Mouse (Mus musculus): Measurements from ENCODE around the gene Btn1a1. TPM values are rescaled to one million over a fixed set of nuclear protein-coding genes. Genes with fewer than 3 reads are reported as not detected.

The Btn1a1 gene
- polyA plus RNA-seq, 1 experiment from 2014 or later = not detected

DNA sequence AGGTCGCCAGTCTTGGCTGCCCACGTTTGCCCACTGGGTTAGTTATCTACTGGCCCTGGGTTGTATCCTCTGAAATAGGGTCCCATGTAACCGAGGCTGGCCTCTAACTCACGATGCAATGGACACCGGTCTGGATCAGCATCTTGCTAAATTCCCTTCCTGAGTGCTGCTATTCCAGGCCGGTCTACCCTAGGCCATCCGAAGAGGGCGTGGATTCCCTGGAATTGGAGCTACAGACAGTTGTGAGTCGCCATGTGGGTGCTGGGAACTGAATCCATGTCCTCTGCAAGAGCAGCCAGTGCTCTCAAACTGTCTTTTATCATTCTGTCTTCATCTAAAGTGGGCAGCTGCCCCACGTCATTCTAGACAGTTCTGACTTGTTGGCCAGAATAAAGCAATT, 25.8 kb downstream of the Btn1a1 start:
- ATAC-seq (ENCODE audit: insufficient read depth, low FRiP score, low TSS enrichment) (no peak), DNase-seq (ENCODE audit: low spot score) (no peak)
- no peak overlapping the region for H3K9ac ChIP-seq (ENCODE audit: low read length)
- no peaks in the 10 kb centered on the region for H3K4me1 ChIP-seq (ENCODE audit: control insufficient read depth, insufficient read depth, low read length)
- H3K27ac ChIP-seq (ENCODE audit: low read depth, low read length) = no peak overlapping the region
- H3K9me3 ChIP-seq (ENCODE audit: control insufficient read depth, low read length) = no peaks in the 10 kb centered on the region
- no peaks in the 10 kb centered on the region for H3K36me3 ChIP-seq (ENCODE audit: control insufficient read depth, insufficient read depth, low read length)
- WGBS = 65% methylated on average over 10 of the region's 10 CpGs
- H3K27me3 ChIP-seq (ENCODE audit: control insufficient read depth, insufficient read depth, low read length) = no peaks in the 10 kb centered on the region
- H3K4me2 ChIP-seq (ENCODE audit: low read depth) = no peak overlapping the region
- H3K4me3 ChIP-seq (ENCODE audit: low read depth, low read length) = no peak overlapping the region

DNA sequence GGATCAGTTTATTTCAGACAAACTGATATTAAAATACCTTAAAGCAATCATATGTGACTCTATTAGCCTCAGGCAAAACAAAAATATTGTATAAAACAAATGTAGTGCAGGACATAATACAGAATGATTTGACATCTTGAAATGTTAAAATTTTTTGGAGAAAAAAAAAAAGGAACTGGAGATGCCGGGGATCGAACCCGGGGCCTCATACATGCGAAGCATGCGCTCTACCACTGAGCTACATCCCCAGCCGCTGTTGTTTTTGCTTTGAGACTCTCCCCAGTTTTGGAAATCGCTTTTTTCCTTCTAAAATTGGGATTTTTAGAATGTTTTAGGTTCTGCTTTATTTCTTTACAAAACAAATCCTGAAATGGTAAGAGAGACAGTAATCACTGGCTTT, 27.2 kb downstream of the Btn1a1 start:
- Histone ChIP-seq H3K36me3 (ENCODE audit: control insufficient read depth, insufficient read depth, low read length) (no peaks in the 10 kb centered on the region), H3K9me3 (ENCODE audit: control insufficient read depth, low read length) (no peaks in the 10 kb centered on the region), H3K4me2 (ENCODE audit: low read depth) (peak overlapping the region; percentile 55), H3K4me3 (ENCODE audit: low read depth, low read length) (peak overlapping the region; percentile 42), H3K9ac (ENCODE audit: low read length) (no peak overlapping the region), H3K4me1 (ENCODE audit: control insufficient read depth, insufficient read depth, low read length) (0 out of 2 replicates have a peak, but pooled peaks cover 5% of the 10 kb centered on the region), H3K27ac (ENCODE audit: low read depth, low read length) (no peak overlapping the region), H3K27me3 (ENCODE audit: control insufficient read depth, insufficient read depth, low read length) (no peaks in the 10 kb centered on the region)
- no peak for DNase-seq (ENCODE audit: low spot score)
- ATAC-seq (ENCODE audit: insufficient read depth, low FRiP score, low TSS enrichment) = no peak
- WGBS = under 1% methylated on average over 7 of the region's 7 CpGs

DNA sequence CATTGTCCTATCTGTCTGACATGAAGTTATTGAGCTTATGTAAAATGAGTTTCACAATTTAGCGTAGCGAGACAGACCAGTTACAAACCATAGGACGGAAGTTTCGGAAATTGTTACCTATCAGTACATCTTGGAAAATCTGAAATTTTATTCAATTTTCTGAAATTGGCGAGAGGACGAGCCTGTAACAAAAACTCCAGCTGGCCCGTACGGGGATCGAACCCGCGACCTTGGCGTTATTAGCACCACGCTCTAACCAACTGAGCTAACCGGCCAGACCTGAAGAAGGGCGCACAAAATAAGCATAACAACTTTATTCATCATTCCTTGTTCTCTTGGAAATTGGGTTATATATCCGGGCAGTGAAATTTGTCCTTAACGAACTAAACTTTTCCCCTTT, 27.8 kb downstream of the Btn1a1 start:
- Histone ChIP-seq H3K9me3 (ENCODE audit: control insufficient read depth, low read length) (no peaks in the 10 kb centered on the region), H3K36me3 (ENCODE audit: control insufficient read depth, insufficient read depth, low read length) (no peaks in the 10 kb centered on the region), H3K4me2 (ENCODE audit: low read depth) (peak overlapping the region; percentile 55), H3K9ac (ENCODE audit: low read length) (no peak overlapping the region), H3K27me3 (ENCODE audit: control insufficient read depth, insufficient read depth, low read length) (no peaks in the 10 kb centered on the region), H3K4me3 (ENCODE audit: low read depth, low read length) (peak overlapping the region; percentile 42), H3K27ac (ENCODE audit: low read depth, low read length) (no peak overlapping the region), H3K4me1 (ENCODE audit: control insufficient read depth, insufficient read depth, low read length) (0 out of 2 replicates have a peak, but pooled peaks cover 5% of the 10 kb centered on the region)
- ATAC-seq (ENCODE audit: insufficient read depth, low FRiP score, low TSS enrichment) (peak; percentile 85), DNase-seq (ENCODE audit: low spot score) (peak; percentile 85)
- under 1% methylated on average over 17 of the region's 17 CpGs for WGBS

DNA sequence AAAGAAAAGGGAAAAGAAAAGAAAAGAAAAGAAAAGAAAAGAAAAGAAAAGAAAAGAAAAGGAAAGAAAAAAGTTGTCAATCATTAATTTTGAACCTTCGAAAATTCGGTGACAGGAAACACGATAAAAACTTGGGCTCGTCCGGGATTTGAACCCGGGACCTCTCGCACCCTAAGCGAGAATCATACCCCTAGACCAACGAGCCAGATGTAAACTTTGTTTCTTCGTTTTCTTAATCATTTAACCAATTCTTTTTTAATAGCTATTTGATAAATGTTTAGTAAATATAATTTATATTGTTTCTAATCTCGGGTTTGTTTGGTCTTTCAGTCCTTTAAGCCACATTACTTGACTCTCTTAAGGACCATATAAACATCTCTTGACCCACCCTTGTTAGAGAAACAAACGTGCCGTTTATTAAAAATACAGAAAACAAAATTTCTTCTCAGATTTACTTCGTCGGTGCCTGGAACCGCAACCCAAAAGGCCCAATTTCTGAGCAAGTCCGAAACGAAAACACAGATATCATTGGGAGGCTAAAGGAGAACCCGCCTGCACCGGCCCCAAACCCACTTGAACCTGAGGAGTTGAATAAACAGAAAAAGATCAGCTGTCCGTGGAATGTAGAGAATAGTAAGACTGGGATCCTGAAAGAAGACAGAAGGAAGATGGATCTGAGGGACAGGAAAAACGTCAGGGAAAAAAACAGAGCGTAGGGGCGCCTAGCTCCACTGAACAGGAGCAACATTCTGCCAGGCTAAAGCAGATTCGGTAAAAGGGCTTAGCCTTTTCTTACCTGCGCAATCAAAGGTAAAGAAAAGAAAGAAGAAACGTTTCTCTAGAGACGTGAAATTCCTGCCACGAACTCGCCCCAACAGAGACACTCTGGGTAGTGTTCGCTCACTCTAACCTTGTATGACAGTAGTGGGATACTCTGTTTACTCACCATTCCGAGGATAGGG, 28.6 kb downstream of the Btn1a1 start:
- H3K4me1 ChIP-seq (ENCODE audit: control insufficient read depth, insufficient read depth, low read length) = 0 out of 2 replicates have a peak, but pooled peaks cover 5% of the 10 kb centered on the region
- WGBS = under 1% methylated on average over 32 of the region's 32 CpGs
- H3K36me3 ChIP-seq (ENCODE audit: control insufficient read depth, insufficient read depth, low read length) = no peaks in the 10 kb centered on the region
- peak overlapping the region; percentile 41 for H3K9ac ChIP-seq (ENCODE audit: low read length)
- H3K4me3 ChIP-seq (ENCODE audit: low read depth, low read length) = peak overlapping the region; percentile 42
- peak overlapping the region; percentile 55 for H3K4me2 ChIP-seq (ENCODE audit: low read depth)
- H3K27ac ChIP-seq (ENCODE audit: low read depth, low read length) = no peak overlapping the region
- H3K9me3 ChIP-seq (ENCODE audit: control insufficient read depth, low read length) = no peaks in the 10 kb centered on the region
- ATAC-seq (ENCODE audit: insufficient read depth, low FRiP score, low TSS enrichment) (peak; percentile 48; the same call in 1 of the 2 replicates), DNase-seq (ENCODE audit: low spot score) (peak; percentile 70)
- no peaks in the 10 kb centered on the region for H3K27me3 ChIP-seq (ENCODE audit: control insufficient read depth, insufficient read depth, low read length)

DNA sequence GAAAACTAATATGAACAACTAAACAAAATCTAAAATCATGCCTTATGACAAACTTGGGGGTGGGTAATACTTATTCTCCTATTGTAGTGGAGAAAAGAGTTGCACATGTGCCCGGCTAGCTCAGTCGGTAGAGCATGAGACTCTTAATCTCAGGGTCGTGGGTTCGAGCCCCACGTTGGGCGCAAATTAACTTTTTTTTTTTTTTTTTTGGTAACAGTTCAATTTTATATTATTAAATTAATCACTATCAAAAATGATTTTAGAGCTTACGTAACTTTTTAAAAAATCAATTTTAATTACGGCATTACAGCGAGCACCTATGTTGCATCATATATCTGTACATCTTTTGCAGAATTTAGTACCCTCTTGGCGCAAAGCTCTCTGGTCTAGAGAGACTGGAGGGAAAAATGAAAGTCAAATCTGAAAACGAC, 29.5 kb downstream of the Btn1a1 start:
- Histone ChIP-seq H3K4me3 (ENCODE audit: low read depth, low read length) (peak overlapping the region; percentile 39), H3K9me3 (ENCODE audit: control insufficient read depth, low read length) (no peaks in the 10 kb centered on the region), H3K36me3 (ENCODE audit: control insufficient read depth, insufficient read depth, low read length) (no peaks in the 10 kb centered on the region), H3K27me3 (ENCODE audit: control insufficient read depth, insufficient read depth, low read length) (no peaks in the 10 kb centered on the region), H3K27ac (ENCODE audit: low read depth, low read length) (no peak overlapping the region), H3K4me2 (ENCODE audit: low read depth) (peak overlapping the region; percentile 69), H3K4me1 (ENCODE audit: control insufficient read depth, insufficient read depth, low read length) (0 out of 2 replicates have a peak, but pooled peaks cover 5% of the 10 kb centered on the region), H3K9ac (ENCODE audit: low read length) (no peak overlapping the region)
- no peak for ATAC-seq (ENCODE audit: insufficient read depth, low FRiP score, low TSS enrichment)
- WGBS = 1% methylated on average over 11 of the region's 11 CpGs
- DNase-seq (ENCODE audit: low spot score) = peak; percentile 58

DNA sequence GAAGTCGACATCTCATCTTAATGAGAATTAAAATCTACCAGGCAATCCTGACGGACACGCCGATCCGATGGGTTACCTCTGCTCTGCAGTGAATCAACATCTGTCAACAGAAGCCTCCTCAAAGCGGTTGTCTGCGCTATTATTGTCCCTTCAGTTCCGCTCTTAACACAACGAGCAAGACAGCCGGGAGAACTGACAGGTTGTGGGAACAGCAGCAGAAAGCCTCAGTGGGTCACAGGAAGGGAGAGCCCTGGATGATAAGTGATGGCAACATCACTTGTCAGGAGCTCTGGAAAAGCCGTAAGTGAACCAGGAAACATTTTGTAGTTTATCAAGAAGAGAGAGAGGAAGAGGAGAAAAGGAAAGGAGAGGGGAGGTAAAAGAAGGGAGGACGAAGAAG, 30.0 kb downstream of the Btn1a1 start:
- Histone ChIP-seq H3K36me3 (ENCODE audit: control insufficient read depth, insufficient read depth, low read length) (no peaks in the 10 kb centered on the region), H3K4me1 (ENCODE audit: control insufficient read depth, insufficient read depth, low read length) (0 out of 2 replicates have a peak, but pooled peaks cover 5% of the 10 kb centered on the region), H3K27ac (ENCODE audit: low read depth, low read length) (no peak overlapping the region), H3K9me3 (ENCODE audit: control insufficient read depth, low read length) (no peaks in the 10 kb centered on the region), H3K4me2 (ENCODE audit: low read depth) (peak overlapping the region; percentile 69), H3K4me3 (ENCODE audit: low read depth, low read length) (peak overlapping the region; percentile 39), H3K27me3 (ENCODE audit: control insufficient read depth, insufficient read depth, low read length) (no peaks in the 10 kb centered on the region), H3K9ac (ENCODE audit: low read length) (peak overlapping the region; percentile 44)
- DNase-seq (ENCODE audit: low spot score) (no peak), ATAC-seq (ENCODE audit: insufficient read depth, low FRiP score, low TSS enrichment) (no peak)
- 2% methylated on average over 12 of the region's 12 CpGs for WGBS

DNA sequence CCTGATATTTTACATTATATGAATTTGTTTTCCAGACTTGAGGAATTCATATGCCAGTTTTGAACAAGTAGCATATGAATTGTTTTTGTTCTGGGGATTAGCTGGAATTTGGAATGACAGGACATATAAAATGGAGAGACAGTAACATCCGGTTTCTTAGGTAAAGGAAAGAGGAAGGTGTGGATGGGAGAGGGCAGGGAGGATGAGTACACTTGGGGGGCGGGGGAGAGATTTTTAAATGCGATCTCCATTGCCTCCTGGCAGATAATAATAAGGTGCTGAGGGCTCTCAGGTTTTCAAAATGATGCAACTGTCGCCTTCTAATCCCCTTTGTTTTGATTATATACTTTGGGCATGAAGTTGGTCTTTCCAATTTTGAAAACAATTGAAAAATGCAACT, 30.5 kb downstream of the Btn1a1 start:
- Histone ChIP-seq H3K9me3 (ENCODE audit: control insufficient read depth, low read length) (no peaks in the 10 kb centered on the region), H3K9ac (ENCODE audit: low read length) (peak overlapping the region; percentile 44; the same call in 1 of the 2 replicates), H3K27me3 (ENCODE audit: control insufficient read depth, insufficient read depth, low read length) (no peaks in the 10 kb centered on the region), H3K4me3 (ENCODE audit: low read depth, low read length) (peak overlapping the region; percentile 39), H3K4me1 (ENCODE audit: control insufficient read depth, insufficient read depth, low read length) (0 out of 2 replicates have a peak, but pooled peaks cover 5% of the 10 kb centered on the region), H3K36me3 (ENCODE audit: control insufficient read depth, insufficient read depth, low read length) (no peaks in the 10 kb centered on the region), H3K4me2 (ENCODE audit: low read depth) (peak overlapping the region; percentile 69), H3K27ac (ENCODE audit: low read depth, low read length) (no peak overlapping the region)
- no peak for DNase-seq (ENCODE audit: low spot score)
- ATAC-seq (ENCODE audit: insufficient read depth, low FRiP score, low TSS enrichment) = no peak
- 20% methylated on average over 4 of the region's 4 CpGs for WGBS

DNA sequence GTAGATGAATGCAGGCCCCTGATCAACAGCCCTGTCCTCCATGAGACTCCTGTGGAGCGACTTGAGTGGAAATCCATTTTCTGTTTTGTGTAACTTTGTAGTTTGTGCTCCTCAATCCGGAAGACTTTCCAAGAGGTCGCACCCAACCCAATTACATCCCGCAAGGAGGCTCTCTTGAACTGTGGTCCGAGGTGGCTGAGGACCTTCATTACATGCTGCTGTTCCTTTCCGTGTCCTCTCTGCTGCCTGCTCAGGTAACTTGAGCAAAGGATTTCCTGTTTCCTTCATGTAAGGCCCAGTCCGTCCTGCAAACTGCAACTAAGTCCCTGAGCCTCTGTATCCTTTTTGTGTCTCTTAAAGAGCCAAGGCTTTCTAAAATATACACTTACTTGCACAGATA, 31.3 kb downstream of the Btn1a1 start:
- DNase-seq (ENCODE audit: low spot score) = no peak
- H3K27ac ChIP-seq (ENCODE audit: low read depth, low read length) = no peak overlapping the region
- WGBS = 7% methylated on average over 7 of the region's 7 CpGs
- H3K36me3 ChIP-seq (ENCODE audit: control insufficient read depth, insufficient read depth, low read length) = no peaks in the 10 kb centered on the region
- peak overlapping the region; percentile 22 for H3K4me2 ChIP-seq (ENCODE audit: low read depth)
- H3K4me3 ChIP-seq (ENCODE audit: low read depth, low read length) = 0 out of 2 replicates have a peak overlapping the region, but pooled peaks have one; percentile 0
- no peaks in the 10 kb centered on the region for H3K27me3 ChIP-seq (ENCODE audit: control insufficient read depth, insufficient read depth, low read length)
- 0 out of 2 replicates have a peak, but pooled peaks cover 5% of the 10 kb centered on the region for H3K4me1 ChIP-seq (ENCODE audit: control insufficient read depth, insufficient read depth, low read length)
- ATAC-seq (ENCODE audit: insufficient read depth, low FRiP score, low TSS enrichment) = no peak
- H3K9me3 ChIP-seq (ENCODE audit: control insufficient read depth, low read length) = no peaks in the 10 kb centered on the region
- H3K9ac ChIP-seq (ENCODE audit: low read length) = no peak overlapping the region
